ENCODE assay signal across 8 mouse cellular contexts in genomic region chr5:65401251-65401994, GRCm38 (mm10). TPM values are rescaled to one million over a fixed set of nuclear protein-coding genes. Genes with fewer than 3 reads are reported as not detected.
DNase-seq lines count a peak whose midpoint lies in the region; ATAC-seq and TF ChIP-seq lines count a peak whose summit lies in the region.

No protein-coding gene starts in this region.

- no peak for TF ChIP-seq POLR2A in spleen, adult 2 months (IDR thresholded peaks at IDR 0.05; ENCODE audit: low read depth, low read length)

- H3K9ac ChIP-seq in kidney, embryonic 15.5 days, result no peak overlapping the region
- H3K9ac ChIP-seq in intestine, embryonic 15.5 days, result no peak overlapping the region
- no peak overlapping the region for H3K9ac ChIP-seq in midbrain, embryonic 15.5 days

- 31% methylated on average over 2 of the region's 2 CpGs for WGBS in kidney, embryonic 15.5 days
- 34% methylated on average over 2 of the region's 2 CpGs for WGBS in intestine, embryonic 15.5 days
- 26% methylated on average over 2 of the region's 2 CpGs for WGBS in midbrain, embryonic 15.5 days
- 27% methylated on average over 2 of the region's 2 CpGs for WGBS in spleen, adult 2 months

- H3K4me1 ChIP-seq in kidney, embryonic 15.5 days, result no peaks in the 10 kb centered on the region
- no peaks in the 10 kb centered on the region for H3K4me1 ChIP-seq in intestine, embryonic 15.5 days (replicated peaks)
- H3K4me1 ChIP-seq in midbrain, embryonic 15.5 days, result no peaks in the 10 kb centered on the region
- H3K4me1 ChIP-seq in spleen, adult 2 months (ENCODE audit: control insufficient read depth, insufficient read depth, insufficient read length), result no peaks in the 10 kb centered on the region

- no peak overlapping the region for H3K27ac ChIP-seq in kidney, embryonic 15.5 days
- H3K27ac ChIP-seq in intestine, embryonic 15.5 days, result no peak overlapping the region
- no peak overlapping the region for H3K27ac ChIP-seq in midbrain, embryonic 15.5 days
- no peak overlapping the region for H3K27ac ChIP-seq in spleen, adult 2 months (ENCODE audit: insufficient read depth, low read length)

- no peak overlapping the region for H3K4me3 ChIP-seq in kidney, embryonic 15.5 days (replicated peaks)
- H3K4me3 ChIP-seq in intestine, embryonic 15.5 days (replicated peaks), result no peak overlapping the region
- H3K4me3 ChIP-seq in midbrain, embryonic 15.5 days, result no peak overlapping the region
- H3K4me3 ChIP-seq in spleen, adult 2 months (ENCODE audit: extremely low read depth, insufficient read depth, insufficient read length), result no peak overlapping the region

- H3K36me3 ChIP-seq in kidney, embryonic 15.5 days, result peaks cover 91% of the 10 kb centered on the region
- H3K36me3 ChIP-seq in intestine, embryonic 15.5 days, result peaks cover 19% of the 10 kb centered on the region
- H3K36me3 ChIP-seq in midbrain, embryonic 15.5 days (replicated peaks), result peaks cover 51% of the 10 kb centered on the region
- peaks cover 24% of the 10 kb centered on the region for H3K36me3 ChIP-seq in spleen, adult 2 months (ENCODE audit: control insufficient read depth, insufficient read depth, low read length)

- H3K27me3 ChIP-seq in kidney, embryonic 15.5 days, result no peaks in the 10 kb centered on the region
- no peaks in the 10 kb centered on the region for H3K27me3 ChIP-seq in intestine, embryonic 15.5 days (replicated peaks)
- H3K27me3 ChIP-seq in midbrain, embryonic 15.5 days (replicated peaks), result no peaks in the 10 kb centered on the region
- no peaks in the 10 kb centered on the region for H3K27me3 ChIP-seq in spleen, adult 2 months (ENCODE audit: control insufficient read depth, insufficient read depth, low read length)

- no peak overlapping the region for H3K4me2 ChIP-seq in kidney, embryonic 15.5 days
- no peak overlapping the region for H3K4me2 ChIP-seq in intestine, embryonic 15.5 days (replicated peaks)
- no peak overlapping the region for H3K4me2 ChIP-seq in midbrain, embryonic 15.5 days

- peak; percentile 83 for DNase-seq in kidney, adult 11 months
- peak; percentile 69 to 76 for DNase-seq in cerebellum, postnatal 4 days (ENCODE audit: low spot score in 2 of 2)
- peak; percentile 82 to 83 for DNase-seq in gastrocnemius, adult 8-10 months (ENCODE audit: low spot score in 2 of 2)
- DNase-seq in left cerebral cortex, postnatal 25 days (ENCODE audit: low spot score in 2 of 2), result peak; percentile 77 to 86
- peak; percentile 62 to 66 for DNase-seq in spleen, adult 2 months (ENCODE audit: low read depth in 1 of 2, low spot score in 2 of 2)

- peak; percentile 79; the same call in 1 of the 2 replicates for TF ChIP-seq CTCF in spleen, adult 2 months (IDR thresholded peaks at IDR 0.05; ENCODE audit: extremely low read depth, insufficient read depth, insufficient read length, insufficient replicate concordance)

- ATAC-seq in kidney, embryonic 15.5 days (replicated peaks; ENCODE audit: low FRiP score), result no peak
- peak; percentile 71; the same call in 1 of the 2 replicates for ATAC-seq in intestine, embryonic 15.5 days
- ATAC-seq in midbrain, embryonic 15.5 days (replicated peaks), result 0 out of 2 replicates have a peak, but pooled peaks have one; percentile 74

- H3K9me3 ChIP-seq in kidney, embryonic 15.5 days (replicated peaks), result no peaks in the 10 kb centered on the region
- no peaks in the 10 kb centered on the region for H3K9me3 ChIP-seq in intestine, embryonic 15.5 days
- no peaks in the 10 kb centered on the region for H3K9me3 ChIP-seq in midbrain, embryonic 15.5 days

- intact Hi-C loops in left cerebral cortex, postnatal 25 days (cut with DNase I), result loop anchor here (2.0 to 10.0 kb wide), 2 partner anchors 233 to 295 kb away; no protein-coding TSS in a partner anchor

RNA-seq across cellular contexts. Expression of gene Lias, which starts 10.1 kb away (rescaled TPM):
- 61.0 and 71.5 TPM in 2 replicates for polyA plus RNA-seq in kidney, embryonic 15.5 days (2015; fragmentation: Nextera tagmentation; extraction: Ambion mirVana)
- 10 to 100 TPM; 37.2 to 39.2 (median 37.9) TPM for total RNA-seq in gastrocnemius, adult 8-10 months (2022)
- polyA plus RNA-seq in intestine, embryonic 15.5 days (2015; fragmentation: Nextera tagmentation; extraction: Ambion mirVana), result 51.8 and 58.1 TPM in 2 replicates
- total RNA-seq in left cerebral cortex, postnatal 25 days (2021), result 10 to 100 TPM; 33.3 to 33.4 TPM
- polyA plus RNA-seq in midbrain, embryonic 15.5 days (2015; fragmentation: Nextera tagmentation; extraction: Ambion mirVana), result 62.5 and 67.8 TPM in 2 replicates
- polyA plus RNA-seq in spleen, adult 2 months (2012; rRNA removed), result 6.2 and 6.4 TPM in 2 replicates

RNA-seq across cellular contexts. Expression of gene Rpl9, which starts 10.2 kb away (rescaled TPM):
- 1,013 and 1,049 TPM in 2 replicates for polyA plus RNA-seq in kidney, embryonic 15.5 days (2015; fragmentation: Nextera tagmentation; extraction: Ambion mirVana)
- total RNA-seq in gastrocnemius, adult 8-10 months (2022), result 100 to 1,000 TPM; 555 to 707 (median 597) TPM
- polyA plus RNA-seq in intestine, embryonic 15.5 days (2015; fragmentation: Nextera tagmentation; extraction: Ambion mirVana), result 1,022 and 1,026 TPM in 2 replicates
- total RNA-seq in left cerebral cortex, postnatal 25 days (2021), result 100 to 1,000 TPM; 655 to 668 TPM
- polyA plus RNA-seq in midbrain, embryonic 15.5 days (2015; fragmentation: Nextera tagmentation; extraction: Ambion mirVana), result 541 and 561 TPM in 2 replicates
- 173 and 190 TPM in 2 replicates for polyA plus RNA-seq in spleen, adult 2 months (2012; rRNA removed)

RNA-seq across cellular contexts. Expression of gene Ugdh, which starts 34.3 kb away (rescaled TPM):
- 92.0 and 97.3 TPM in 2 replicates for polyA plus RNA-seq in kidney, embryonic 15.5 days (2015; fragmentation: Nextera tagmentation; extraction: Ambion mirVana)
- 1 to 10 TPM; 4.9 to 8.0 (median 6.1) TPM for total RNA-seq in gastrocnemius, adult 8-10 months (2022)
- polyA plus RNA-seq in intestine, embryonic 15.5 days (2015; fragmentation: Nextera tagmentation; extraction: Ambion mirVana), result 195 and 200 TPM in 2 replicates
- total RNA-seq in left cerebral cortex, postnatal 25 days (2021), result 10 to 100 TPM; 23.9 to 29.7 TPM
- polyA plus RNA-seq in midbrain, embryonic 15.5 days (2015; fragmentation: Nextera tagmentation; extraction: Ambion mirVana), result 41.1 and 45.6 TPM in 2 replicates
- polyA plus RNA-seq in spleen, adult 2 months (2012; rRNA removed), result 3.8 and 4.5 TPM in 2 replicates

RNA-seq across cellular contexts. Expression of gene Klb, which starts 53.3 kb away (rescaled TPM):
- polyA plus RNA-seq in kidney, embryonic 15.5 days (2015; fragmentation: Nextera tagmentation; extraction: Ambion mirVana), result 0.15 and 0.44 TPM in 2 replicates
- total RNA-seq in gastrocnemius, adult 8-10 months (2022), result under 1 TPM in 3 of 4 experiments, not detected in 1; 0.09 to 0.16 (median 0.10) TPM
- polyA plus RNA-seq in intestine, embryonic 15.5 days (2015; fragmentation: Nextera tagmentation; extraction: Ambion mirVana), result 1.7 and 2.6 TPM in 2 replicates
- under 1 TPM; 0.28 to 0.53 TPM for total RNA-seq in left cerebral cortex, postnatal 25 days (2021)
- polyA plus RNA-seq in midbrain, embryonic 15.5 days (2015; fragmentation: Nextera tagmentation; extraction: Ambion mirVana), result 0.13 TPM in 2 replicates
- polyA plus RNA-seq in spleen, adult 2 months (2012; rRNA removed), result 0.14 TPM in 2 replicates
